Mouse (Mus musculus): ENCODE measurements around the gene Zfp1.

- TF ChIP-seq POLR2A (IDR thresholded peaks at IDR 0.05; ENCODE audit: borderline replicate concordance, low read depth, low read length), result no peak
- TF ChIP-seq CTCF (IDR thresholded peaks at IDR 0.05; ENCODE audit: low read depth, low read length), result no peak
Observed at GRCm38 (mm10) chr8:111643264-111644141, at the start of gene Zfp1.

Data from bone marrow macrophage, adult 2 months (primary cell).